Mouse (Mus musculus) ovary, adult 18-20 months (tissue): ENCODE measurements at regions not wholly inside any gene's neighbourhood (a gene's known extent, or its start where the extent isn't known, plus 50 kb on each side); places are given as distances from the start of the nearest gene placed in this dataset.
A peak's percentile ranks its signal among the peaks of the same experiment; 100 is the strongest.

Source experiments
- DNase-seq: peaks from one replicate; pipeline ENCODE4 v3.0.0; 2022; ENCODE audit warnings: low spot score, mixed read lengths

- DNase-seq, result no peak
These were observed 858.5 kb downstream of the Zfp704 start for GRCm38 (mm10) chr3:8751356-8751755.

- DNase-seq, result no peak
These were observed 859.0 kb downstream of the Zfp704 start for GRCm38 (mm10) chr3:8750858-8751257.

GRCm38 (mm10) chr3:8750162-8750561 lies 859.7 kb downstream of the Zfp704 start:
- DNase-seq, result no peak

GRCm38 (mm10) chr3:8747201-8747600 lies 862.7 kb downstream of the Zfp704 start:
- DNase-seq, result no peak

GRCm38 (mm10) chr3:8746677-8747076 lies 863.2 kb downstream of the Zfp704 start:
- DNase-seq, result no peak

GRCm38 (mm10) chr3:8746037-8746436 lies 863.8 kb downstream of the Zfp704 start:
- DNase-seq, result no peak

GRCm38 (mm10) chr3:8744857-8745256 lies 865.0 kb downstream of the Zfp704 start:
- DNase-seq, result no peak

GRCm38 (mm10) chr3:8743650-8744049 lies 866.2 kb downstream of the Zfp704 start:
- no peak for DNase-seq

GRCm38 (mm10) chr3:8741266-8742023 lies 868.4 kb downstream of the Zfp704 start:
- DNase-seq, result no peak

- no peak for DNase-seq
These were observed 869.2 kb downstream of the Zfp704 start for GRCm38 (mm10) chr3:8740710-8741109.

- no peak for DNase-seq
These were observed 870.6 kb downstream of the Zfp704 start for GRCm38 (mm10) chr3:8739299-8739698.

GRCm38 (mm10) chr3:8736239-8736953 lies 873.5 kb downstream of the Zfp704 start:
- no peak for DNase-seq

- DNase-seq, result no peak
These were observed 875.8 kb downstream of the Zfp704 start for GRCm38 (mm10) chr3:8734096-8734495.

GRCm38 (mm10) chr3:8731398-8731797 lies 878.5 kb downstream of the Zfp704 start:
- DNase-seq, result no peak

- DNase-seq, result no peak
These were observed 888.0 kb downstream of the Zfp704 start for GRCm38 (mm10) chr3:8721628-8722594.

- DNase-seq, result no peak
These were observed 889.2 kb downstream of the Zfp704 start for GRCm38 (mm10) chr3:8720586-8721100.

GRCm38 (mm10) chr3:8718206-8718605 lies 891.7 kb downstream of the Zfp704 start:
- DNase-seq, result no peak

- peak; percentile 23 for DNase-seq
These were observed 892.5 kb downstream of the Zfp704 start for GRCm38 (mm10) chr3:8717334-8717812.
